Mouse (Mus musculus): ENCODE measurements around the gene Capn2.

Capn2 gene

GRCm38 (mm10) chr1:182525601-182526000 lies 8.2 kb upstream of the Capn2 start:
- no peak for DNase-seq (ENCODE audit: low spot score in 2 of 2)

- DNase-seq (ENCODE audit: low spot score in 2 of 2): no peak
Measured at GRCm38 (mm10) chr1:182523692-182524091, 6.3 kb upstream of the Capn2 start.

GRCm38 (mm10) chr1:182522961-182523360 lies 5.6 kb upstream of the Capn2 start:
- no peak for DNase-seq (ENCODE audit: low spot score in 2 of 2)

GRCm38 (mm10) chr1:182520938-182521500 lies 3.6 kb upstream of the Capn2 start:
- DNase-seq (ENCODE audit: low spot score in 2 of 2): no peak

- DNase-seq (ENCODE audit: low spot score in 2 of 2): no peak
Measured at GRCm38 (mm10) chr1:182520091-182520937, 2.9 kb upstream of the Capn2 start.

- DNase-seq (ENCODE audit: low spot score in 2 of 2): no peak
Measured at GRCm38 (mm10) chr1:182519341-182519740, 1.9 kb upstream of the Capn2 start.

GRCm38 (mm10) chr1:182518811-182519210 lies 1.4 kb upstream of the Capn2 start:
- DNase-seq (ENCODE audit: low spot score in 2 of 2): no peak

- no peak for DNase-seq (ENCODE audit: low spot score in 2 of 2)
Measured at GRCm38 (mm10) chr1:182518143-182518680, 804 bp upstream of the Capn2 start.

- DNase-seq (ENCODE audit: low spot score in 2 of 2): no peak
Measured at GRCm38 (mm10) chr1:182517677-182518011, 236 bp upstream of the Capn2 start.

GRCm38 (mm10) chr1:182514803-182515590 lies 2.4 kb downstream of the Capn2 start:
- no peak for DNase-seq (ENCODE audit: low spot score in 2 of 2)

GRCm38 (mm10) chr1:182513714-182514113 lies 3.7 kb downstream of the Capn2 start:
- no peak for DNase-seq (ENCODE audit: low spot score in 2 of 2)

- no peak for DNase-seq (ENCODE audit: low spot score in 2 of 2)
Measured at GRCm38 (mm10) chr1:182512901-182513410, 4.5 kb downstream of the Capn2 start.

- no peak for DNase-seq (ENCODE audit: low spot score in 2 of 2)
Measured at GRCm38 (mm10) chr1:182511778-182512177, 5.6 kb downstream of the Capn2 start.

GRCm38 (mm10) chr1:182511073-182511472 lies 6.3 kb downstream of the Capn2 start:
- DNase-seq (ENCODE audit: low spot score in 2 of 2): no peak

GRCm38 (mm10) chr1:182509110-182509797 lies 8.2 kb downstream of the Capn2 start:
- no peak for DNase-seq (ENCODE audit: low spot score in 2 of 2)

- DNase-seq (ENCODE audit: low spot score in 2 of 2): no peak
Measured at GRCm38 (mm10) chr1:182506229-182506986, 11.0 kb downstream of the Capn2 start.

- DNase-seq (ENCODE audit: low spot score in 2 of 2): no peak
Measured at GRCm38 (mm10) chr1:182505291-182505690, 12.1 kb downstream of the Capn2 start.

GRCm38 (mm10) chr1:182504223-182504622 lies 13.2 kb downstream of the Capn2 start:
- DNase-seq (ENCODE audit: low spot score in 2 of 2): no peak

GRCm38 (mm10) chr1:182503206-182503900 lies 14.1 kb downstream of the Capn2 start:
- DNase-seq (ENCODE audit: low spot score in 2 of 2): no peak

- no peak for DNase-seq (ENCODE audit: low spot score in 2 of 2)
Measured at GRCm38 (mm10) chr1:182502491-182503050, 14.8 kb downstream of the Capn2 start.
